Mouse (Mus musculus) limb, embryonic 11.5 days (tissue): ENCODE data around the gene Crygb. TPM values are rescaled to one million over a fixed set of nuclear protein-coding genes. Genes with fewer than 3 reads are reported as not detected.

ENCODE experiments used
- ATAC-seq: fragments of 200-750 bp; cut with Nextera tagmentation; 2 replicates; pipeline ENCODE4 v1.8.0; 2017; ENCODE audit warnings: low read depth; ENCODE audit not compliant: insufficient number of reproducible peaks, low FRiP score, low TSS enrichment
- DNase-seq: peaks from one replicate; pipeline ENCODE4 v3.0.0-alpha.2; 2015; ENCODE audit warnings: low spot score
- H3K27ac ChIP-seq: fragments of 300-500 bp; sonication (generic); replicated peaks from 2 replicates; pipeline ENCODE4 v1.5.1; 2014; ENCODE audit warnings: low read depth, mild to moderate bottlenecking, low read length
- H3K27me3 ChIP-seq: fragments of 300-500 bp; sonication (generic); 2 replicates; pipeline ENCODE4 v1.6.1; 2014; ENCODE audit warnings: mild to moderate bottlenecking, low read length, mixed read lengths; ENCODE audit not compliant: control insufficient read depth, insufficient read depth
- H3K36me3 ChIP-seq: fragments of 300-500 bp; sonication (generic); 2 replicates; pipeline ENCODE4 v1.6.1; 2014; ENCODE audit warnings: mild to moderate bottlenecking, low read length, moderate library complexity, mixed read lengths; ENCODE audit not compliant: control insufficient read depth, insufficient read depth
- H3K4me1 ChIP-seq: fragments of 300-500 bp; sonication (generic); 2 replicates; pipeline ENCODE4 v1.6.1; 2014; ENCODE audit warnings: low read length, mixed read lengths; ENCODE audit not compliant: control insufficient read depth, insufficient read depth
- H3K4me2 ChIP-seq: fragments of 300-500 bp; sonication (generic); 2 replicates; pipeline ENCODE4 v1.6.1; 2014; ENCODE audit warnings: low read depth, mild to moderate bottlenecking, moderate library complexity; ENCODE audit not compliant: severe bottlenecking
- H3K4me3 ChIP-seq: fragments of 300-500 bp; sonication (generic); 2 replicates; pipeline ENCODE4 v1.5.1; 2014; ENCODE audit warnings: low read depth, low read length
- H3K9ac ChIP-seq: fragments of 300-500 bp; sonication (generic); 2 replicates; pipeline ENCODE4 v1.6.1; 2014; ENCODE audit warnings: mild to moderate bottlenecking, low read length
- H3K9me3 ChIP-seq: fragments of 300-500 bp; sonication (generic); 2 replicates; pipeline ENCODE4 v1.6.1; 2016; ENCODE audit warnings: low read length; ENCODE audit not compliant: control insufficient read depth
- WGBS: fragments of 180-500 bp; shearing (Covaris S2); extraction: QIAGEN DNeasy Blood & Tissue Kit; methylation state at CpG from one replicate; pipeline ENCODE4 v1.1.7; 2014; 5-methylcytosine and 5-hydroxymethylcytosine counted together
- polyA plus RNA-seq: library from polyadenylated mRNA; unstranded; fragments of >200 nt; fragmentation: Nextera tagmentation; extraction: Ambion mirVana; gene quantifications from 2 replicates; pipeline ENCODE4 v1.2.1, GENCODE M21; 2014

The Crygb gene
- polyA plus RNA-seq, 1 experiment from 2014 or later = not detected

- H3K4me3 ChIP-seq = no peak overlapping the region
- 15% methylated on average over 3 of the region's 3 CpGs for WGBS
- no peaks in the 10 kb centered on the region for H3K4me1 ChIP-seq
- H3K4me2 ChIP-seq = no peak overlapping the region
- H3K27ac ChIP-seq = no peak overlapping the region
- no peaks in the 10 kb centered on the region for H3K27me3 ChIP-seq
- DNase-seq = no peak
- no peaks in the 10 kb centered on the region for H3K9me3 ChIP-seq
- ATAC-seq = no peak
- H3K9ac ChIP-seq = no peak overlapping the region
- no peaks in the 10 kb centered on the region for H3K36me3 ChIP-seq
These were observed 46.6 kb downstream of the Crygb start for GRCm38 (mm10) chr1:65035513-65035912.

- Histone ChIP-seq H3K36me3 (no peaks in the 10 kb centered on the region), H3K4me2 (no peak within 1 kb of the TSS)
- ATAC-seq = no peak
These were observed 49.4 kb downstream of the Crygb start, which contains the start of gene Akr1cl for GRCm38 (mm10) chr1:65032641-65033040. Gene Akr1cl, minus strand, starts transcription at chr1:65032759.

More at GRCm38 (mm10) chr1:65032641-65033040, 49.4 kb downstream of the Crygb start, which contains the start of gene Akr1cl:
- Histone ChIP-seq H3K9ac (no peak within 1 kb of the TSS), H3K4me3 (no peak within 1 kb of the TSS), H3K4me1 (no peaks in the 10 kb centered on the region), H3K27ac (no peak within 1 kb of the TSS), H3K27me3 (no peaks in the 10 kb centered on the region), H3K9me3 (no peaks in the 10 kb centered on the region)
- no peak for DNase-seq

Other genes starting within 250 kb of the Crygb start
- gene Plekhm3, start 125.5 kb downstream of the Crygb start, polyA plus RNA-seq = 7.8 and 9.2 TPM in 2 replicates
- gene Akr1cl, start 49.5 kb downstream of the Crygb start, polyA plus RNA-seq = 0.15 TPM in 1 of 2 replicates, not detected in the other
- not detected in 2 replicates for gene Cryge, start 31.1 kb downstream of the Crygb start, polyA plus RNA-seq
- gene Crygd, start 18.8 kb downstream of the Crygb start, polyA plus RNA-seq = not detected in 2 replicates
- not detected in 2 replicates for gene Crygc, start 8.6 kb downstream of the Crygb start, polyA plus RNA-seq
- gene Cryga, start 21.1 kb upstream of the Crygb start, polyA plus RNA-seq = not detected in 2 replicates
- not detected in 2 replicates for gene Gm28845, start 37.3 kb upstream of the Crygb start, polyA plus RNA-seq
- 0.33 and 0.40 TPM in 2 replicates for gene D630023F18Rik, start 40.9 kb upstream of the Crygb start, polyA plus RNA-seq
- gene Idh1, start 104.2 kb upstream of the Crygb start, polyA plus RNA-seq = 174 and 176 TPM in 2 replicates
- gene Pikfyve, start 104.4 kb upstream of the Crygb start, polyA plus RNA-seq = 16.3 and 16.5 TPM in 2 replicates
- gene Pth2r, start 199.8 kb upstream of the Crygb start, polyA plus RNA-seq = 0.34 TPM in 1 of 2 replicates, not detected in the other